Mouse (Mus musculus) CH12.LX (cell line): ENCODE data around the gene Cacna1c. TPM values are rescaled to one million over a fixed set of nuclear protein-coding genes. Genes with fewer than 3 reads are reported as not detected.

Experiments
- DNase-seq: peaks from one replicate; pipeline ENCODE4 v3.0.0-alpha.2; 2013; ENCODE audit errors: extremely low read depth
- H3K27ac ChIP-seq: 2 replicates; pipeline ENCODE4 v1.5.1; 2012; ENCODE audit warnings: low read depth, mild to moderate bottlenecking, control low read depth, moderate library complexity; ENCODE audit not compliant: insufficient read depth
- H3K27me3 ChIP-seq: replicated peaks from 2 replicates; pipeline ENCODE3; 2012; ENCODE audit warnings: inconsistent platforms
- H3K36me3 ChIP-seq, 2 experiments: replicated peaks in 1 of 2; 2 replicates each; pipeline versions ENCODE3 to v1.6.1; 2012; ENCODE audit warnings: inconsistent platforms in 1 of 2, low read length in 1 of 2, mild to moderate bottlenecking in 1 of 2, mixed read lengths in 1 of 2, moderate library complexity in 1 of 2; ENCODE audit not compliant: control insufficient read depth in 1 of 2, insufficient read depth in 1 of 2
- H3K4me1 ChIP-seq, 2 experiments: 2 replicates each; pipeline ENCODE4 v1.6.1; 2012; ENCODE audit warnings: inconsistent platforms in 1 of 2, moderate library complexity in 1 of 2; ENCODE audit not compliant: insufficient read depth in 2 of 2, control insufficient read depth in 1 of 2
- H3K4me2 ChIP-seq: 2 replicates; pipeline ENCODE4 v1.6.1; 2012; ENCODE audit warnings: low read depth, mild to moderate bottlenecking, control low read depth; ENCODE audit not compliant: poor library complexity, insufficient read depth, severe bottlenecking
- H3K4me3 ChIP-seq, 3 experiments: fragments of 150-350 bp in 1 of 3; sonication (generic) in 1 of 3; replicated peaks in 1 of 3; 2 replicates each; pipeline versions ENCODE3 to v1.5.1; 2011 to 2012; ENCODE audit warnings: low read depth in 2 of 3, low read length in 2 of 3, mild to moderate bottlenecking in 2 of 3, moderate library complexity in 2 of 3, control low read depth in 1 of 3, improper control_type of control experiment in 1 of 3, inconsistent platforms in 1 of 3, mixed read lengths in 1 of 3; ENCODE audit not compliant: poor library complexity in 1 of 3
- H3K79me2 ChIP-seq: replicated peaks from 2 replicates; pipeline ENCODE4 v1.6.1; 2012; ENCODE audit warnings: mild to moderate bottlenecking, moderate library complexity; ENCODE audit not compliant: control insufficient read depth, poor library complexity, insufficient read depth, severe bottlenecking; ENCODE audit errors: extremely low read depth
- H3K9ac ChIP-seq: 2 replicates; pipeline ENCODE4 v1.6.1; 2012; ENCODE audit warnings: low read depth, mild to moderate bottlenecking, control low read depth, moderate library complexity; ENCODE audit not compliant: insufficient read depth
- H3K9me3 ChIP-seq: replicated peaks from 2 replicates; pipeline ENCODE3; 2012; ENCODE audit warnings: low read length, inconsistent platforms, mixed read lengths
- CTCF ChIP-seq, 2 experiments: IDR thresholded peaks in 1 of 2; conservative IDR thresholded peaks in 1 of 2; 2 replicates each; pipeline ENCODE4 v1.5.1; 2011 to 2012; ENCODE audit warnings: low read depth in 2 of 2, low read length in 2 of 2, improper control_type of control experiment in 1 of 2, inconsistent platforms in 1 of 2, mild to moderate bottlenecking in 1 of 2, moderate library complexity in 1 of 2
- ELF1 ChIP-seq: IDR thresholded peaks from 2 replicates; pipeline ENCODE4 v1.6.1; 2014; ENCODE audit warnings: low read depth, mild to moderate bottlenecking, inconsistent platforms, low read length, improper control_type of control experiment
- ETS1 ChIP-seq: conservative IDR thresholded peaks from 2 replicates; pipeline ENCODE4 v1.6.1; 2012; ENCODE audit warnings: low read depth, mild to moderate bottlenecking, inconsistent platforms, low read length, improper control_type of control experiment, moderate library complexity
- GABPA ChIP-seq: IDR thresholded peaks from 2 replicates; pipeline ENCODE4 v1.6.1; 2012; ENCODE audit warnings: low read depth, low read length, improper control_type of control experiment, inconsistent platforms; ENCODE audit not compliant: insufficient replicate concordance
- JUN ChIP-seq: IDR thresholded peaks from 2 replicates; pipeline ENCODE4 v1.6.1; 2011; ENCODE audit warnings: low read depth, mild to moderate bottlenecking, low read length, improper control_type of control experiment, moderate library complexity; ENCODE audit not compliant: insufficient read depth
- JUND ChIP-seq: conservative IDR thresholded peaks from 2 replicates; pipeline ENCODE4 v1.6.1; 2011; ENCODE audit warnings: low read depth, low read length, improper control_type of control experiment
- MAX ChIP-seq: IDR thresholded peaks from 2 replicates; pipeline ENCODE4 v1.6.1; 2011; ENCODE audit warnings: low read length, improper control_type of control experiment
- MAZ ChIP-seq: IDR thresholded peaks from 2 replicates; pipeline ENCODE4 v1.6.1; 2012; ENCODE audit warnings: low read depth, mild to moderate bottlenecking, inconsistent platforms, low read length, improper control_type of control experiment, moderate library complexity
- MXI1 ChIP-seq: IDR thresholded peaks from 2 replicates; pipeline ENCODE4 v1.6.1; 2011; ENCODE audit warnings: mild to moderate bottlenecking, low read depth, low read length, improper control_type of control experiment
- PAX5 ChIP-seq: IDR thresholded peaks from 2 replicates; pipeline ENCODE4 v1.6.1; 2012; ENCODE audit warnings: low read length, inconsistent platforms, mixed read lengths
- POLR2A ChIP-seq: IDR thresholded peaks from 2 replicates; pipeline ENCODE4 v1.6.1; 2011; ENCODE audit warnings: low read depth, mild to moderate bottlenecking, improper control_type of control experiment, low read length
- RAD21 ChIP-seq: IDR thresholded peaks from 2 replicates; pipeline ENCODE4 v1.6.1; 2011; ENCODE audit warnings: low read depth, mild to moderate bottlenecking, low read length, improper control_type of control experiment, moderate library complexity
- SIN3A ChIP-seq: IDR thresholded peaks from 2 replicates; pipeline ENCODE4 v1.6.1; 2012; ENCODE audit warnings: low read length, improper control_type of control experiment, inconsistent platforms
- SMC3 ChIP-seq: IDR thresholded peaks from 2 replicates; pipeline ENCODE4 v1.6.1; 2011; ENCODE audit warnings: low read depth, low read length, improper control_type of control experiment
- ZKSCAN1 ChIP-seq: IDR thresholded peaks from 2 replicates; pipeline ENCODE4 v1.6.1; 2012; ENCODE audit warnings: low read depth, inconsistent platforms, low read length, improper control_type of control experiment, borderline replicate concordance
- ZMIZ1 ChIP-seq: IDR thresholded peaks from 2 replicates; pipeline ENCODE4 v1.6.1; 2012; ENCODE audit warnings: low read depth, mild to moderate bottlenecking, inconsistent platforms, low read length, improper control_type of control experiment
- ZNF384 ChIP-seq: IDR thresholded peaks from 2 replicates; pipeline ENCODE4 v1.6.1; 2012; ENCODE audit warnings: low read depth, low read length, improper control_type of control experiment, inconsistent platforms
- dilution Hi-C: fragments of 300-500 bp; cut with MboI; formaldehyde crosslinking; loops from 2 replicates; pipeline ENCODE4 v1.14.3; 2020; ENCODE audit warnings: low sequenced_read_pairs; ENCODE audit not compliant: extremely low pct_unique_long_range_greater_than_20kb, extremely low pct_ligation_motif_present
- in situ Hi-C: fragments of 300-500 bp; cut with MboI; formaldehyde crosslinking; loops from 3 replicates; pipeline ENCODE4 v1.14.3; 2019; ENCODE audit warnings: low sequenced_read_pairs, low pct_ligation_motif_present, low pct_unique_long_range_greater_than_20kb, mixed read lengths
- polyA plus RNA-seq: library from polyadenylated mRNA; unstranded; fragments of >175 nt; gene quantifications from 2 replicates; pipeline ENCODE4 v1.2.1, GENCODE M21; 2012; ENCODE audit warnings: low read depth; ENCODE audit not compliant: insufficient read length
- total RNA-seq, 2 experiments: library from RNA; depleted of rRNA; stranded (reverse); fragments of 300-350 nt in 1 of 2; fragments of >200 nt in 1 of 2; gene quantifications; 2 replicates each; pipeline ENCODE4 v1.2.3; 2012 to 2014

Gene Cacna1c
- total and polyA plus RNA-seq, 3 experiments = 0.04 TPM; not detected in 2

DNA sequence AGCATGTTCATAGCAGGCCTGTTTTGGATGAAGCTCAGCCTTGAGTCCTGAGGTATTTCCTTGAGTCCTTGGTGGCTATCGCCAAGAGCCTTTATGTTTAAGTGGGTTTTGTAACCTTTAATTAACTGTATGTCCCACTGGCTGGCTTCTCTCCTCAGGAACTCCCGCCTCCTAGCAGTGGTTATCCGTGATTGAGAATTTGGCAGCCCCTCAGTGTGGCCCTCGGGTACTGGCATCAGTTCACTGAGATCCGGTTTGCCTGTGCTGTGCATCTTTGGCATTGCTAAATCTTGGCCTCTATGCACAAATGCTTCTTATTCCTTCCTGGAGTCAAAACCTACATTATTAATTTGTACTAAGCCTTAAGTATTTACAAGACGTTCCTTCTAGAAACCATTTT lies 587.3 kb downstream of the Cacna1c start:
- dilution Hi-C loops = no loop called here
- no peak overlapping the region for H3K9ac ChIP-seq
- TF ChIP-seq MAZ (no peak), JUN (no peak), PAX5 (no peak), JUND (no peak), MAX (no peak), CTCF (conservative IDR thresholded peaks at IDR 0.05 in 1 of 2, IDR thresholded peaks at IDR 0.05 in 1 of 2; ENCODE audit: low read depth in 2 of 2, low read length in 2 of 2) (no peak), MXI1 (no peak), SIN3A (no peak), ZNF384 (no peak), GABPA (no peak), ZMIZ1 (no peak), POLR2A (no peak), ZKSCAN1 (no peak), ETS1 (no peak)
- TF ChIP-seq, all 38 proteins: peak for 0
- H3K9me3 ChIP-seq = no peaks in the 10 kb centered on the region
- no peak for DNase-seq
- no peaks in the 10 kb centered on the region for H3K79me2 ChIP-seq
- H3K4me2 ChIP-seq = no peak overlapping the region
- H3K4me3 ChIP-seq = no peak overlapping the region
- no peak overlapping the region for H3K27ac ChIP-seq
- H3K27me3 ChIP-seq = peaks cover 93% of the 10 kb centered on the region
- no peaks in the 10 kb centered on the region for H3K4me1 ChIP-seq
- no peaks in the 10 kb centered on the region for H3K36me3 ChIP-seq
- in situ Hi-C loops = loop anchor here (25.0 kb wide), 1 partner anchor 728 kb away; the partner anchor contains the start of gene Lrtm2

DNA sequence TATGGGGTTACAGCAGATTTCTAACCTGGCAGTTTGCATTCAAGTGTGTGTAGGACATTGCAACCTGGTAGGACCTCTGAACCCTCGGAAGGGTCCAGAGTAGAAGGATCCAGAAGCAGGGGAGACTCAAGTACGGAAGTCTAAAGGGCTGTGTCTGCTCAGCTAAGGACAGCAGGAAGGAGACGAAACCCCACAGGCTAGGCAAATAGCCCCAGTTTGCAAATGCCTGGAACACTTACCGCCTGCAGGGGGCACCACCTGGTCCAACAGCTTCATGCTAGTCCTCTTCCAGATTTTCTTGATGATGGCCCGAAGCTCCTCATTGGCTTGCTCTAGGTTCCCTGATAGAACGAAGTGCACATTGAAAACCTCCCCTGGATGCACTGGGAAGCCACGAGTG lies 590.2 kb downstream of the Cacna1c start:
- H3K36me3 ChIP-seq = no peaks in the 10 kb centered on the region
- no peak overlapping the region for H3K4me2 ChIP-seq
- peaks cover 93% of the 10 kb centered on the region for H3K27me3 ChIP-seq
- TF ChIP-seq MAX = no peak
- TF ChIP-seq SMC3 = peak; percentile 6; the same call in 1 of the 2 replicates
- no peak for TF ChIP-seq ELF1
- peak; percentile 8 for TF ChIP-seq RAD21
- TF ChIP-seq CTCF (conservative IDR thresholded peaks at IDR 0.05 in 1 of 2, IDR thresholded peaks at IDR 0.05 in 1 of 2; ENCODE audit: low read depth in 2 of 2, low read length in 2 of 2) = peak; percentile 45 to 64
- in situ Hi-C loops = loop anchor here (25.0 kb wide), 1 partner anchor 731 kb away; the partner anchor contains the start of gene Lrtm2
- H3K27ac ChIP-seq = no peak overlapping the region
- H3K4me3 ChIP-seq = no peak overlapping the region
- no peaks in the 10 kb centered on the region for H3K9me3 ChIP-seq
- dilution Hi-C loops = no loop called here
- no peaks in the 10 kb centered on the region for H3K79me2 ChIP-seq
- 0 out of 4 replicates have a peak, but pooled peaks cover 0 to 3% of the 10 kb centered on the region in 2 experiments for H3K4me1 ChIP-seq
- DNase-seq = peak; percentile 45
- H3K9ac ChIP-seq = no peak overlapping the region
